Mouse (Mus musculus): ENCODE measurements around the gene Setd1b. TPM values are rescaled to one million over a fixed set of nuclear protein-coding genes. Genes with fewer than 3 reads are reported as not detected.
A peak's percentile ranks its signal among the peaks of the same experiment; 100 is the strongest.

The Setd1b gene
- total and polyA plus RNA-seq, 3 experiments = 0.50 to 9.1 (median 2.3) TPM

DNA sequence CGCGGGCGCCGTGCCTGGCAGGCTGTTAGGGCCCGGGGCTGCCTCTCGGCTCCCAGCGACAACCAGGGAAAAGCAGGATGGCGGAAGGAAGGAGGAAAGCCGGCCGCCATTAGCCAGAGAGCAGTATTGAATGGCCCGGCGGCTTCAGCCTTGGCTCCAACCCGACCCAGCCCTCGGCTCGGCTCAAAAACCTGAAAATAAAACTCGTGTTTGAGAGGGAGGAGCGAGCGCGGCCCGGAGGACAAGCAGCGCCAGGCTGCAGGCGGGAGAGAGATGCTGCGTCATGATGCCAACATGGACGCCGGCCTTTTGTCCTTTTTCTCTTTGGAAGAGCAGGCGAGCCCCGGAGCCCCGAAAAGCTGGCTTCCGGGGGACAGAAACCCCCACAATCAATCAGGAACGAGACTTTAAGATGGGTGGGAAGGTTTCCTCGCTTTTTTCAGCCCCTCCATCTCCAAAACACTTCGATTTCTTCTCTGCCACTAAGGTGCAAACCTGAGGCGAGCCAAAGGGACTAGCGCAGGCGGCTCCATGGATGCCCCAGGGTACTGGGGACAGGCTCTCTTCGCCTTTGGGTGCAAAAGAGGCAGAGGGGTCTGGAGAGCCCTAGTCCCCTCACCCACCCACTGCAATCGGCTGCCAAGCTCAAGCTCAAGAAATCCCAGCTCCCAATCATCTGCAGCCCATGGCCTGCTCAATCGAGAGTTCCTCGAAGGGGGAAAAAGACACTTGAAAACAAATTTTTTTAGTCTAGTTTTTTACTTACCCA, 2.9 kb upstream of the Setd1b start:
- Histone ChIP-seq H3K4me3 (replicated peaks in 1 of 3; ENCODE audit: low read depth in 2 of 3, low read length in 2 of 3, poor library complexity in 1 of 3) (peak overlapping the region; percentile 63 to 86 (median 76)), H3K4me1 (ENCODE audit: control insufficient read depth in 1 of 2, insufficient read depth in 2 of 2) (peaks cover 10 to 38% of the 10 kb centered on the region in 2 experiments; a peak in 3 of 4 replicates), H3K79me2 (replicated peaks; ENCODE audit: control insufficient read depth, extremely low read depth, insufficient read depth, poor library complexity, severe bottlenecking) (peaks cover 52% of the 10 kb centered on the region), H3K36me3 (replicated peaks in 1 of 2; ENCODE audit: control insufficient read depth in 1 of 2, insufficient read depth in 1 of 2, low read length in 1 of 2) (peaks cover 21 to 38% of the 10 kb centered on the region in 2 experiments), H3K27ac (ENCODE audit: insufficient read depth, low read depth) (peak overlapping the region; percentile 99), H3K27me3 (replicated peaks) (no peaks in the 10 kb centered on the region), H3K9ac (ENCODE audit: insufficient read depth, low read depth) (peak overlapping the region; percentile 100), H3K9me3 (replicated peaks; ENCODE audit: low read length) (no peaks in the 10 kb centered on the region), H3K4me2 (ENCODE audit: insufficient read depth, low read depth, poor library complexity, severe bottlenecking) (peak overlapping the region; percentile 92)
- no peak; the same call in 1 of the 2 replicates for TF ChIP-seq SIN3A (IDR thresholded peaks at IDR 0.05; ENCODE audit: low read length)
- peak; percentile 40; the same call in 1 of the 2 replicates for TF ChIP-seq MYC (IDR thresholded peaks at IDR 0.05; ENCODE audit: low read depth, low read length)
- TF ChIP-seq CTCF (conservative IDR thresholded peaks at IDR 0.05 in 1 of 2, IDR thresholded peaks at IDR 0.05 in 1 of 2; ENCODE audit: low read depth in 2 of 2, low read length in 2 of 2) = no peak
- TF ChIP-seq EP300 (IDR thresholded peaks at IDR 0.05; ENCODE audit: low read length) = no peak
- peak; percentile 74; the same call in 1 of the 2 replicates for TF ChIP-seq MAFK (IDR thresholded peaks at IDR 0.05; ENCODE audit: insufficient replicate concordance, low read length)
- 0 out of 2 replicates have a peak, but pooled peaks have one; percentile 18 for TF ChIP-seq ELF1 (IDR thresholded peaks at IDR 0.05; ENCODE audit: low read depth, low read length)
- peak; percentile 41 for TF ChIP-seq NELFE (IDR thresholded peaks at IDR 0.05; ENCODE audit: low read depth, low read length)
- peak; percentile 72 for TF ChIP-seq MXI1 (IDR thresholded peaks at IDR 0.05; ENCODE audit: low read depth, low read length)
- TF ChIP-seq NRF1 (IDR thresholded peaks at IDR 0.05; ENCODE audit: low read depth, low read length) = peak; percentile 35
- 0 out of 2 replicates have a peak, but pooled peaks have one; percentile 47 for TF ChIP-seq TBP (conservative IDR thresholded peaks at IDR 0.05; ENCODE audit: low read depth, low read length)
- TF ChIP-seq E2F4 (IDR thresholded peaks at IDR 0.05; ENCODE audit: insufficient replicate concordance, low read depth, low read length) = no peak
- TF ChIP-seq KAT2A (IDR thresholded peaks at IDR 0.05; ENCODE audit: insufficient replicate concordance, low read length) = 0 out of 2 replicates have a peak, but pooled peaks have one; percentile 27
- no peak for TF ChIP-seq USF2 (conservative IDR thresholded peaks at IDR 0.05; ENCODE audit: low read depth, low read length)
- TF ChIP-seq POLR2A (IDR thresholded peaks at IDR 0.05; ENCODE audit: low read depth, low read length) = peak; percentile 47
- 0 out of 2 replicates have a peak, but pooled peaks have one; percentile 51 for TF ChIP-seq MAZ (IDR thresholded peaks at IDR 0.05; ENCODE audit: low read depth, low read length)
- no peak for TF ChIP-seq ETS1 (conservative IDR thresholded peaks at IDR 0.05; ENCODE audit: low read depth, low read length)
- TF ChIP-seq MAX (IDR thresholded peaks at IDR 0.05; ENCODE audit: low read length) = 0 out of 2 replicates have a peak, but pooled peaks have one; percentile 62
- no peak for TF ChIP-seq BHLHE40 (IDR thresholded peaks at IDR 0.05; ENCODE audit: low read depth, low read length)
- TF ChIP-seq CHD2 (IDR thresholded peaks at IDR 0.05; ENCODE audit: low read length) = 0 out of 2 replicates have a peak, but pooled peaks have one; percentile 44
- 0 out of 2 replicates have a peak, but pooled peaks have one; percentile 23 for TF ChIP-seq MEF2A (IDR thresholded peaks at IDR 0.05; ENCODE audit: borderline replicate concordance, low read depth, low read length)
- TF ChIP-seq CHD1 (IDR thresholded peaks at IDR 0.05; ENCODE audit: low read depth, low read length) = 0 out of 2 replicates have a peak, but pooled peaks have one; percentile 55
- no peak for TF ChIP-seq IRF4 (IDR thresholded peaks at IDR 0.05; ENCODE audit: low read depth, low read length)
- TF ChIP-seq ZNF384 (IDR thresholded peaks at IDR 0.05; ENCODE audit: low read depth, low read length) = no peak
- TF ChIP-seq TCF12 (IDR thresholded peaks at IDR 0.05; ENCODE audit: low read depth, low read length) = peak; percentile 53
- in situ Hi-C loops (cut with MboI; ENCODE audit: low pct_ligation_motif_present, low pct_unique_long_range_greater_than_20kb, low sequenced_read_pairs) = no loop called here
- dilution Hi-C loops (cut with MboI; ENCODE audit: extremely low pct_ligation_motif_present, extremely low pct_unique_long_range_greater_than_20kb, low sequenced_read_pairs) = no loop called here
- DNase-seq (ENCODE audit: extremely low read depth) = no peak
